Mouse (Mus musculus): ENCODE data around the gene Slc25a13.

The Slc25a13 gene

GRCm38 (mm10) chr6:6120841-6121240 lies 96.1 kb downstream of the Slc25a13 start:
- in situ Hi-C loops (cut with MboI, MseI): no loop called here

DNA sequence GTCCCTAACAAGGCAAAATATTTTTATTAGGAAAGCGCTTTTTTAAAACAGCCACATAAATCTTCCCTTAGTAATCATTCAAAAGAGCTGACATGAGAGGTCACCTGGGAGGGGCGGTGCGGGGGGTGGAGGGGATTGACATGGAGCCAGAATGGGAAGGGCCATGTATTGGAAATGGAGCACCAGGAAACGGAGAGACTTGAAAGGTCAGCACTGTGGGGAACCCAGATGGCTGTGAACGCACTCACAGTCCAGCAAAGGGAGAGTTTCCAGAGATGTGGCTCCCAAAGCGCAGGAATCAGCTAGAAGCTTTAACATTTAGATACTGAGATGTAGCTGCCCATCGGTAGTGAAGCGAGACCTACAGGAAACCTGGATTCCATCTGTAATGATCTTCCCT lies 101.2 kb downstream of the Slc25a13 start:
- in situ Hi-C loops (cut with MboI, MseI): no loop called here

DNA sequence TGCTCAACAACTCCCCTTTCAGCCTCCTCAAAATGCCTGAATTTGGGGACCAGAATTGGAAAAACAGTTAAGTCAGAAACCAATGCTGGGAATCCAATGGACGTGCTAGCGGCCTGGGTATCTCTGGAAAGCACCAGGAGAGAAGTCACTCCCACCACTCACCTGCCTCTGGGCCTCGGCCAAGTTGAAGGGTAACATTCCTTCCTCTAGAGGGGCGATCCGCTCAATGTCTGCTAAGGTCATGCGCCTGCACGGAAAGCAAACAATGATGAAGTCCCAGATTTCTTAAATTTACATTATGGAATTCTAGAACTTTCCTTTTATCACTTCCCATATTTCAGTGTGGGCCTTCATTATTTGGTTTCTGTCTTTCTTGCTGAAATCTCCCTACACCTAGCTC lies 103.2 kb downstream of the Slc25a13 start:
- in situ Hi-C loops (cut with MboI, MseI): no loop called here

DNA sequence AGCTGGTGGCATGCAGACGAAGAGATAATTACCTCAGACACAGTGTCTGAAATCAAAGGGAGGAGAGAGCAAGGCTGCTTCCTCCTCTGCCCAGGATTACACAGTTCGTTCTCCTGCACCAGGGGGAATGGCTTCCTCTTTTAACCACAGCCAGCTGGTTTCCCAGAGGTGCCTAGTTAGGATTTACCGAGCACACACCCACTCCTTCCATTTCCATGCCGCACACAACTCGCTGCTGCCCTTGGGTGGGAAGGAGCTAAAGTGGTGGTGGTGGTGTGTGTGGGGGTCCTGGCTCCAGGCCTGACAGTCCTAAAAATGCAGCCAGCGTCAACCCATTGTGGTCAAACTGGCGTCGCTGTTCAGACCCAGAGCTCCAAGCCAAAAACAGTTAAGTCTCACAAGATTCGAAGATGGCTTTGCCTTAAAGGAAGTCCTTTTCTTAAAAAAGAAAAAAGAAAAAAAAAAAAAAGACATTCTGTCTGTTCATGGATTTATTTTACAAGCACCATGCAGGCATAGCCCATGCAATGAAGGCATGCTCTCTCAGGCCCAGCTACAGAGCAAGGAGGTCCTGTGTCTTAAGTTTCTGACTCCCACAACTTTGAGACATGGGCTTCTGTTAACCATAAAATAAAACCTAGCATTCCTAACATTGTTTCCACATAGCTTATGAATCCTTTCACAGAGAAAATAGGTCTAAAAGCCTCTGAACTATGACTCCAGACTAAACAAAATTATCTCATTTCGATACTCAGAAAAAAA lies 104.0 kb downstream of the Slc25a13 start:
- in situ Hi-C loops (cut with MboI, MseI): no loop called here

GRCm38 (mm10) chr6:6107419-6107966 lies 109.5 kb downstream of the Slc25a13 start:
- in situ Hi-C loops (cut with MboI, MseI): no loop called here

- in situ Hi-C loops (cut with MboI, MseI): no loop called here
Measured at GRCm38 (mm10) chr6:6105586-6105985, 111.4 kb downstream of the Slc25a13 start.

DNA sequence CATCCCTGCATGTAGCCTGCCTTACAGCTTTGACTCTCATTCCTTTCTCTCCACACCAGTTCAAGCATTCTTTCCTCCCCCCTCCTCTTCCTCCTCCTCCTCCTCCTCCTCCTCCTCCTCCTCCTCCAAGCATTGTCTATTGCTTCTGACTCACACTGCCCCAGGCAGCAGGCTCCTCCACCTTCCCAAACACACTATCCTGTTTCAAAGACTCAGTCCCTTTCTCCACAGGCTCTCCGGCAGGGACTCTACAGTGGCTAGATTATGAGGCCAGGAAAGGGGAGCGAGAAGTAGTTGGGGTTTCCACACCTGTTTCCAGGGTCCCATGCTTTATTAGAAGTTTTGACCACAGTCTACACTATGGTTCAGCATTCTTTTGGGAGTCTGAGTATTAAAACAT lies 113.5 kb downstream of the Slc25a13 start:
- in situ Hi-C loops (cut with MboI, MseI): no loop called here

DNA sequence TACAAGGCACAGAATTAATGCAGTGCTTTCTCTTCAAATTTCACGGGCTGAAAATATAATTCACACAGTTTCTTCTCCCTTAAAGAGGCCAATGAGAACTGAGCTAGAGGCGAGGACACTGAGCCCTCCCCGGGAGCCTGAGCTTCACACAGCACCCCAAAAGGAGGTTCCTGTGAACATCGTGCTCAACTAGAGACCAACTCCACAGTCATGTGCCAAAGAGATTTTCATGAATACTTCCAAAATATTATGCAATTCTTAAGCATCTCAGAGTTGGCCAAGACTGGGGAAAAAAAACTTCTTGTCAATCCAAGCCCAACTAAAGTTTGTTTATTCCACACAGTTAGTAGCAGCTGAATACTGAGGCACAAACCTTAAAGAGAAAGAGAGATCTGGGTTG lies 115.4 kb downstream of the Slc25a13 start:
- in situ Hi-C loops (cut with MboI, MseI): no loop called here

GRCm38 (mm10) chr6:6100892-6101480 lies 116.0 kb downstream of the Slc25a13 start:
- in situ Hi-C loops (cut with MboI, MseI): no loop called here

GRCm38 (mm10) chr6:6093978-6094377 lies 123.0 kb downstream of the Slc25a13 start:
- in situ Hi-C loops (cut with MboI, MseI): no loop called here

DNA sequence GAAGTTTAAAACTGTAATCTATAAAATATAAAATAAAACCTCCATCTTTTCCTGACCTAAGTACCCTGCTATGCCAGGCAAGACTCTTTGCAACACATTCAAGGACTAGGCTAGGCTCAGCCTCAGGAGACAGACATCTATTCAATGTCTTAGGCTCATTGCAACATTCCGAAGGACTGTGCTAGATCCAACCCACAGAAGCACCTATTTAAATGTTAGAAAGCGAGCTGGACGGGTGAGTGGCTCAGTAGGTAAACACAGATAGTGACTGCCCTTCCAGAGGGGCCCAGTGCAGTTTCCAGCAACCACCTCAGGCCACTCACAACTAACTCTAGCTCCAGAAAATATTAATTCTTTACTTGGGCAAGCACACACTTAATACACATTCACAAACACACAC lies 123.5 kb downstream of the Slc25a13 start:
- in situ Hi-C loops (cut with MboI, MseI): no loop called here

GRCm38 (mm10) chr6:6092497-6092896 lies 124.5 kb downstream of the Slc25a13 start:
- in situ Hi-C loops (cut with MboI, MseI): no loop called here

GRCm38 (mm10) chr6:6091016-6091415 lies 126.0 kb downstream of the Slc25a13 start:
- in situ Hi-C loops (cut with MboI, MseI): no loop called here

- in situ Hi-C loops (cut with MboI, MseI): no loop called here
Measured at GRCm38 (mm10) chr6:6088151-6088550, 128.8 kb downstream of the Slc25a13 start.

DNA sequence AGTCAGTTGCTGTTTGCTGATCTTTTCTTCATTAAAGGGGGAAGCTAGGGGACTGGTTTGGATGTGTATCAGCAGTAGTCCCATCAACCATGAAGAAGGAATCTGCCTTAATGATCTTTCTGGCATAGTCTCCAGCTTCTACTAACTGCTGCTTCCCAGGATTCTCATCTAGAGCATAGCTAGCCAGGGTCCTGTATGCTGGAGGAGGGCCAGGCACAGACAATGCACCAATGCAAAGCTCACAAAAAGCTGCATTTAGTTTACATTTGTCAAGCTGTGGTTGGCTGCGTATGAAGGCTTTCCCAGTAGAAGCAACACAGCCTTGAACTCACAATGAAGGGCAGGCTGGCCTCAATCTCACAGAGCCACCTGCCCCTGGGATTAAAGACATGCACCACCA lies 136.5 kb downstream of the Slc25a13 start:
- in situ Hi-C loops (cut with MboI, MseI): no loop called here

DNA sequence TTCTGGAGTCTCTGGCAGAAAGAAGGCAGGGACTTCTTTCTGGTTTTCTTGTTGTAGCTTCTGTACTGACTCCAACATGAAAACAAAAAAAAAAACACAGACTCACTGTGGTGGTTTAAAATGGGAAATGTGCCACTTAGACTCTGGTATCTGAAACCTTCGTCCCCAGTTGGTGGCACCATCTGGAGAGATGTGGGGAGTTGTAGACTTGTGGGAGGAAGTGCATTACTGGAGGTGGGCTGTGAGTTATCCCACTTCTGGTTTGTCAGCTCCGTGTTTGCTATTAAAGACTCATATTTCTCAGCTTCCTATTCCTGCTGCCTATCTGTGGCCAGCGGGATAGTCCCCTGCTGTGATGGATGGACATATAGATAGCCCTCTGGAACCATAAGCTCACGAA lies 139.7 kb downstream of the Slc25a13 start:
- in situ Hi-C loops (cut with MboI, MseI): no loop called here

GRCm38 (mm10) chr6:6075940-6076447 lies 141.0 kb downstream of the Slc25a13 start:
- in situ Hi-C loops (cut with MboI, MseI): no loop called here

DNA sequence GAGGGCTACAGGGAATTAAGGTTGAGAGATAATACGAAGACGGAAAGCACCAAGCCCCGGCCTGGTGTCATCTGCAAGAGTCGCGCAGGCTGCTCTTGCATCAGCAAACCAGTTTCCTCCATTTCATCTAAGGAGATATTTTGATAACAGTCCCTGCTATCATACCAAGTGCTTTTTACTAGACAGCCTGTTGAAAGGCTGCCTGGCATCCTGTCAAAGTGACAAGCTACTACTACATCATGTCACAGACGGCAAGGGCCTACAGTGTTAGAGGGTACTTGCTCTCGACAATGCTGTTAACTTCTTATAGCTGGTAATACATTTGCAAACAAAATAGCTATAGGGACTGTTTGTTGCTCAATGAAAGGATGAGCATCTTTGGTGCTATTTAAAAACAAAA lies 145.9 kb downstream of the Slc25a13 start:
- in situ Hi-C loops (cut with MboI, MseI): no loop called here

DNA sequence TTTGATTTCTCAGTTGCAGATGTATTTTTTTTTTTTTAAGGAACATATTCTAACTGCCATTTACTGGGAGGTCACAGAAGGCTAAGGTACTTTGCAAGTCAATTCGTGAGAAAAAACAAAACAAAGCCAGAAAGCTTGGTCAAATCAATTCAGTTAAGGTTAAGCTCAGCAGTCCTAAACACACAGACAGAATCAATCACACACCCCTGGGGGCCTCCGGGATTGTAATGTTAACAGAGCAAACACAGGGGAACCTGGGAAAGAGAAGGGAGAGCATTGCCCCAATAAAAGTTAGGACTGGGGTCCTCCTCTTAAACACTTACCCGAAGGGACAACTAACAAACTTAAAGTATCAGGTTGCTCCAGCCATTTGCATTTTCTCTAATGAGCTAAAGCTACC lies 147.0 kb downstream of the Slc25a13 start:
- in situ Hi-C loops (cut with MboI, MseI): no loop called here

DNA sequence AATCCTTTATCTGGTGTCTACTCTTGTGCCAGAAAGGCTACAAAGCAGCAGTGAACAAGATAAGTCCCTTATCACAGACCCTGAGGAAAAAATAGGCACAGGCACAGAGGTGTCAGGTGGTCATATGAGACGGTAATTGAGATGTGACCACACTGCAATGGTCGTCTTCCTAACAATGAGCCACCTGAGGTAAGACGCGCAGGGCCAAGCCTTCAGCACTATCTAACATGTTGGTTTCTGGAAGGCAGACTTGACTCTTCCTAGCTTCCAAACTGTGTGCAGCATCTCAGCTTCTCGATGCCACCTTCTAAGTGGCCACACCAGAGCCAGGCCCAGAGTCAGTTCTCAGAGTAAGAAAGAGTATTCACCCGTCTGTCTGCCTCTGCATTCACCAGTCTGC lies 149.8 kb downstream of the Slc25a13 start:
- in situ Hi-C loops (cut with MboI, MseI): no loop called here

GRCm38 (mm10) chr6:6058548-6058947 lies 158.4 kb downstream of the Slc25a13 start:
- in situ Hi-C loops (cut with MboI, MseI): no loop called here

DNA sequence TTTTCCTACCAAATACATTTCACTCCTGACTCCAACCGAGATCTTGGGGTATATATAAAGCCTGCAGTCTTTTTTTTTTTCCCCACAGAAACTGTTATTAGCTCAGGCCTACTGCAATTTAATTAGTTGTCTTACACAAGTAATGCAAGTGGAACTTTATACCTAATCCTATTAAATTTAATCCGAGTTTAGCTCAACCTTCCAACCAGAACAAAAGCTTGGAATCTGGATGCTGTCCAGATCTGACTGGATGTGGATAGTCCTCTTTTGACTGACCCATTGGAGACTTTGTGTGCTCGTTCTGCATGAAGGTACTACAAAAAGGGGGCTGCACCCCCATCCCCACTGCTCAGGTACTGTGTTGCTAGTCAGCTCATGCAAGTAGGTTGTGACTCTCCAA lies 163.0 kb downstream of the Slc25a13 start:
- in situ Hi-C loops (cut with MboI, MseI): no loop called here

- in situ Hi-C loops (cut with MboI, MseI): no loop called here
Measured at GRCm38 (mm10) chr6:6052696-6053095, 164.3 kb downstream of the Slc25a13 start.

Data from regulatory T cell (primary cell).